Mouse (Mus musculus) forebrain, embryonic 11.5 days (tissue): ENCODE measurements around the gene Pkp2. TPM values are rescaled to one million over a fixed set of nuclear protein-coding genes. Genes with fewer than 3 reads are reported as not detected.

Experiments
- ATAC-seq: fragments of 200-750 bp; cut with Nextera tagmentation; replicated peaks from 2 replicates; pipeline ENCODE4 v1.8.0; 2017; ENCODE audit warnings: moderate TSS enrichment; ENCODE audit not compliant: low FRiP score
- DNase-seq: peaks from one replicate; pipeline ENCODE4 v3.0.0-alpha.2; 2017; ENCODE audit warnings: low spot score
- H3K27ac ChIP-seq: fragments of 300-500 bp; sonication (generic); 2 replicates; pipeline ENCODE4 v1.5.1; 2014; ENCODE audit warnings: low read depth, low read length
- H3K27me3 ChIP-seq: fragments of 300-500 bp; sonication (generic); 2 replicates; pipeline ENCODE4 v1.6.1; 2014; ENCODE audit warnings: mild to moderate bottlenecking, low read length, mixed read lengths; ENCODE audit not compliant: control insufficient read depth, insufficient read depth
- H3K36me3 ChIP-seq: fragments of 300-500 bp; sonication (generic); 2 replicates; pipeline ENCODE4 v1.6.1; 2014; ENCODE audit warnings: mild to moderate bottlenecking, low read length, moderate library complexity, mixed read lengths; ENCODE audit not compliant: control insufficient read depth, insufficient read depth
- H3K4me1 ChIP-seq: fragments of 300-500 bp; sonication (generic); replicated peaks from 2 replicates; pipeline ENCODE4 v1.6.1; 2014; ENCODE audit warnings: low read length, mixed read lengths; ENCODE audit not compliant: control insufficient read depth, insufficient read depth
- H3K4me2 ChIP-seq: fragments of 300-500 bp; sonication (generic); 2 replicates; pipeline ENCODE4 v1.6.1; 2014; ENCODE audit warnings: low read depth, mild to moderate bottlenecking, low read length, moderate library complexity, mixed read lengths; ENCODE audit not compliant: severe bottlenecking
- H3K4me3 ChIP-seq: fragments of 300-500 bp; sonication (generic); 2 replicates; pipeline ENCODE4 v1.5.1; 2014; ENCODE audit warnings: low read depth, low read length
- H3K9ac ChIP-seq: fragments of 300-500 bp; sonication (generic); 2 replicates; pipeline ENCODE4 v1.6.1; 2014; ENCODE audit warnings: low read length
- H3K9me3 ChIP-seq: fragments of 300-500 bp; sonication (generic); 2 replicates; pipeline ENCODE4 v1.6.1; 2016; ENCODE audit warnings: low read length, mixed read lengths; ENCODE audit not compliant: control insufficient read depth
- WGBS: fragments of 180-500 bp; shearing (Covaris S2); extraction: QIAGEN DNeasy Blood & Tissue Kit; methylation state at CpG from one replicate; pipeline ENCODE4 v1.1.7; 2014; 5-methylcytosine and 5-hydroxymethylcytosine counted together
- polyA plus RNA-seq: library from polyadenylated mRNA; unstranded; fragments of >200 nt; fragmentation: Nextera tagmentation; extraction: Ambion mirVana; gene quantifications from 2 replicates; pipeline ENCODE4 v1.2.1, GENCODE M21; 2014

The Pkp2 gene
- polyA plus RNA-seq, 1 experiment from 2014 or later: 4.0 TPM

GRCm38 (mm10) chr16:16273752-16274151, 60.6 kb downstream of the Pkp2 start:
- 80% methylated on average over 6 of the region's 6 CpGs for WGBS
- Histone ChIP-seq H3K36me3 (no peaks in the 10 kb centered on the region), H3K9ac (no peak overlapping the region), H3K4me2 (no peak overlapping the region), H3K27me3 (no peaks in the 10 kb centered on the region), H3K4me3 (no peak overlapping the region), H3K9me3 (no peaks in the 10 kb centered on the region), H3K4me1 (peaks cover 7% of the 10 kb centered on the region; the same call in 1 of the 2 replicates), H3K27ac (no peak overlapping the region)
- ATAC-seq (peak; percentile 63; the same call in 1 of the 2 replicates), DNase-seq (no peak)

- H3K4me1 ChIP-seq: peaks cover 5% of the 10 kb centered on the region; the same call in 1 of the 2 replicates
- H3K9ac ChIP-seq: peak within 1 kb of the TSS; percentile 95
- H3K4me3 ChIP-seq: peak within 1 kb of the TSS; percentile 92
- peak within 1 kb of the TSS; percentile 73 for H3K4me2 ChIP-seq
- DNase-seq (peak; percentile 94), ATAC-seq (peak; percentile 98)
- peak within 1 kb of the TSS; percentile 87 for H3K27ac ChIP-seq
- peaks cover 3% of the 10 kb centered on the region; the same call in 1 of the 2 replicates for H3K36me3 ChIP-seq
- no peaks in the 10 kb centered on the region for H3K27me3 ChIP-seq
- no peaks in the 10 kb centered on the region for H3K9me3 ChIP-seq
- WGBS: under 1% methylated on average over 50 of the region's 50 CpGs
Observed at GRCm38 (mm10) chr16:16302369-16303137, 89.4 kb downstream of the Pkp2 start, which contains the start of gene Yars2. TSS of gene Yars2 (plus strand) at chr16:16302965.

GRCm38 (mm10) chr16:16303138-16303827, 90.2 kb downstream of the Pkp2 start:
- Histone ChIP-seq H3K4me1 (peaks cover 5% of the 10 kb centered on the region; the same call in 1 of the 2 replicates), H3K27me3 (no peaks in the 10 kb centered on the region), H3K27ac (peak overlapping the region; percentile 87), H3K9me3 (no peaks in the 10 kb centered on the region), H3K36me3 (peaks cover 3% of the 10 kb centered on the region; the same call in 1 of the 2 replicates), H3K4me3 (peak overlapping the region; percentile 92), H3K4me2 (peak overlapping the region; percentile 73), H3K9ac (peak overlapping the region; percentile 95)
- ATAC-seq (peak; percentile 62), DNase-seq (peak; percentile 78)
- WGBS: under 1% methylated on average over 61 of the region's 61 CpGs

- H3K4me1 ChIP-seq: peaks cover 5% of the 10 kb centered on the region; the same call in 1 of the 2 replicates
Observed at GRCm38 (mm10) chr16:16303888-16304287, 90.8 kb downstream of the Pkp2 start.

GRCm38 (mm10) chr16:16311319-16311718, 98.2 kb downstream of the Pkp2 start:
- 89% methylated on average over 5 of the region's 5 CpGs for WGBS
- Histone ChIP-seq H3K36me3 (peaks cover 4% of the 10 kb centered on the region), H3K27me3 (no peaks in the 10 kb centered on the region), H3K9me3 (no peaks in the 10 kb centered on the region), H3K4me2 (no peak overlapping the region), H3K4me3 (no peak overlapping the region), H3K9ac (no peak overlapping the region), H3K27ac (no peak overlapping the region), H3K4me1 (no peaks in the 10 kb centered on the region)
- ATAC-seq: no peak
- DNase-seq: no peak

More at GRCm38 (mm10) chr16:16303888-16304287, 90.8 kb downstream of the Pkp2 start:
- Histone ChIP-seq H3K36me3 (peaks cover 3% of the 10 kb centered on the region), H3K4me2 (peak overlapping the region; percentile 73), H3K27me3 (no peaks in the 10 kb centered on the region), H3K4me3 (peak overlapping the region; percentile 92), H3K9ac (peak overlapping the region; percentile 95), H3K27ac (no peak overlapping the region; the same call in 1 of the 2 replicates), H3K9me3 (no peaks in the 10 kb centered on the region)
- WGBS: 21% methylated on average over 7 of the region's 7 CpGs
- DNase-seq: no peak
- no peak for ATAC-seq

Other genes starting within 250 kb of the Pkp2 start
- 44.1 and 44.3 TPM in 2 replicates for gene Yars2, start 89.6 kb downstream of the Pkp2 start, polyA plus RNA-seq
- 69.0 and 76.3 TPM in 2 replicates for gene Dnm1l, start 145.6 kb downstream of the Pkp2 start, polyA plus RNA-seq